Mouse (Mus musculus): ENCODE data around the gene Mtrf1l.

GRCm38 (mm10) chr10:5803739-5804138 lies 20.0 kb downstream of the Mtrf1l start:
- TF ChIP-seq POLR2A (IDR thresholded peaks at IDR 0.05; ENCODE audit: low read depth, low read length) (no peak), CTCF (IDR thresholded peaks at IDR 0.05; ENCODE audit: extremely low read depth, insufficient read length, insufficient replicate concordance, low read depth, low read length) (no peak)
